ENCODE assay signal across 7 mouse cellular contexts in genomic region chr7:98743312-98743711, GRCm38 (mm10). TPM values are rescaled to one million over a fixed set of nuclear protein-coding genes. Genes with fewer than 3 reads are reported as not detected.
DNase-seq lines count a peak whose midpoint lies in the region; ATAC-seq and TF ChIP-seq lines count a peak whose summit lies in the region.

No protein-coding gene starts in this region.

- H3K4me3 ChIP-seq in kidney, postnatal 0 days (replicated peaks; ENCODE audit: low read depth, low read length) = no peak overlapping the region

- ATAC-seq in kidney, postnatal 0 days (replicated peaks; ENCODE audit: low FRiP score, low read depth) = peak; percentile 45; the same call in 1 of the 2 replicates

- H3K4me2 ChIP-seq in kidney, postnatal 0 days (ENCODE audit: low read length) = no peak overlapping the region

- WGBS in kidney, postnatal 0 days = 0% methylated on average over 3 of the region's 3 CpGs

- no peaks in the 10 kb centered on the region for H3K27me3 ChIP-seq in kidney, postnatal 0 days (ENCODE audit: insufficient read depth, low read length)

- no peaks in the 10 kb centered on the region for H3K9me3 ChIP-seq in kidney, postnatal 0 days (replicated peaks; ENCODE audit: low read length)

- peaks cover 7% of the 10 kb centered on the region for H3K4me1 ChIP-seq in kidney, postnatal 0 days (replicated peaks; ENCODE audit: insufficient read depth, low read length)

- no peak overlapping the region for H3K9ac ChIP-seq in kidney, postnatal 0 days (ENCODE audit: low read depth, low read length)

- peak; percentile 90 for TF ChIP-seq CTCF in kidney, postnatal 0 days (IDR thresholded peaks at IDR 0.05; ENCODE audit: low read depth)

- no peak overlapping the region for H3K27ac ChIP-seq in kidney, postnatal 0 days

- DNase-seq in CD8-positive naive resting alpha-beta T cell, adult 2 months (ENCODE audit: low read depth in 2 of 2, low spot score in 2 of 2) = peak; percentile 43 to 58
- peak; percentile 73 for DNase-seq in R1 (ENCODE audit: low read depth, low spot score)
- peak; percentile 85 to 89 for DNase-seq in cerebellum, postnatal 14 days
- DNase-seq in heart, adult 8-10 months (ENCODE audit: low spot score) = peak; percentile 54
- DNase-seq in kidney, postnatal 0 days (ENCODE audit: low spot score) = peak; percentile 80
- peak; percentile 80 for DNase-seq in lung, postnatal 14 days
- peak; percentile 28 to 54 for DNase-seq in spleen, adult 18-20 months

- no peaks in the 10 kb centered on the region for H3K36me3 ChIP-seq in kidney, postnatal 0 days (ENCODE audit: insufficient read depth, low read length)

RNA-seq across cellular contexts. Expression of gene Thap12, which starts 40.4 kb away (rescaled TPM):
- total RNA-seq in heart, adult 8-10 months (2022) = 10 to 100 TPM; 70.7 to 89.1 (median 82.6) TPM
- 45.5 and 47.2 TPM in 2 replicates for polyA plus RNA-seq in kidney, postnatal 0 days (2015; fragmentation: Nextera tagmentation; extraction: Ambion mirVana)
